Mouse (Mus musculus) lung, adult 10 weeks (tissue): ENCODE results near the gene Uvssa. TPM values are rescaled to one million over a fixed set of nuclear protein-coding genes. Genes with fewer than 3 reads are reported as not detected.

ENCODE experiments used
- polyA plus RNA-seq: library from polyadenylated mRNA; stranded (reverse); fragments of 350-450 nt; fragmentation: Illumina TruSeq; extraction: RNeasy Lipid Tissue Mini Kit (QIAGEN cat#74804); gene quantifications from one replicate; pipeline ENCODE4 v1.2.3, GENCODE M21; 2014; ENCODE audit warnings: low read depth, low replicate concordance; ENCODE audit not compliant: insufficient read depth

The Uvssa gene
- 1.6 TPM for polyA plus RNA-seq

DNA sequence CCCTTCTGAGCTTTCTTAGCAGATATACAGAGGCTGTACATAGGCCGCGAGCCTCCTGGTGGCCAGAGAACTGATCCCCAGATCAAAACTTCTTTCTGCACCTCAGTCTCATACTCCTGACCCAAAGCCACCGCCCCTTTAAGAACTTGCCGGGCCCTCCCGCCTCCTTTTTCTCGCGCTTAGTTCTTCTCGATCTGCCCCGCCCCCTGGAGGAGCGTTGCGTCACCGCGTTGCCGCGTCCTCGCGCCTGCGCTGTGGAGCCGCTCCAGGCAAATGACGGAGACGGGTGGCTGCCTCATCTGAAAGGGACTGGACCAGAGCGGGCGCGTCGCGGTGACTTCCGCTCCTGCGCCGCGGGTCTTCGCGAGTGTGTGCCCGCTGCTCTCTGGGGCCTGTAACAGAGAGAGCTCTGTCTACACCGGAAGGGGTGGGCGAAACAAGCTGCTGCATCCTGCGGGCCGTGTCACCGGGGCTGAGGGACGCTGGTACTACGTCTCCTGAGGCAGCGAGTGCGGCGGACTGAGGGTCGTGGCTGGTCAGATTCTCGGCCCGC is at the start of gene Uvssa:
Gene Uvssa (plus strand): TSS at position 248 of the 553 bp plus-strand sequence.

DNA sequence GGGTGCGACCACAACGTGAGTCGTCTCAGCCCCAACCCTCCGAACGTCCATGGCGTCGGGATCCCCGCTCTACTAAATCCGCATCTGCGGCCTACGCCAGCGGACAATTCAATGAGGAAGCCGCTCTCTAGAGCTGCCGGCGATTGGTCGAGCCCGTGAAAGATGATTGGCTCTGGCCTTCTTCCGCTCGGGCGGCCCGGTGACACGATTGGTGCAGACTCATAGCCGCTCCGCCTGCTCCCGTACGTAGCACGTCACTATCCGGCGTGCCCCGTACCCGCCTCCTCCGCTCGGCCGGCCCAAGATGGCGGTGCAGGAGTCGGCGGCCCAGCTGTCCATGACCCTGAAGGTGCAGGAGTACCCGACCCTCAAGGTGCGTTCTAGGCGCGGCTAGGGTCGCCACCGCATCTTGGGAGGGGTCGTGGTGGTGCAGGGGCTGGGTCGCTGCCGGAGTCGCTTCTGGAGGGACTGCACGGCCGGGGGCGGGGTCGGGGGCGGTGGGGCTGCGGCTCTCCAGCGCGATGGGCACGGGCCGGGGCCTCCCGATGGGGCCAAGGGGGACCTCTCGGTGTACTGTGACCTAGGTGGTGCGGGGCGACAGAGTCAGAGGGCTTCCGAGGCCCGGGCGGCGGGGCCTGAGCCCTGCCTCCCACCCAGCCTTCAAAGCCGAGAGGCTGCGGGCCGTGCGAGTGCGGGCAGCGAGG is 42.9 kb upstream of the Uvssa start, which contains the start of gene Maea:
Gene Maea (plus strand): TSS at position 237 of the 704 bp plus-strand sequence.

DNA sequence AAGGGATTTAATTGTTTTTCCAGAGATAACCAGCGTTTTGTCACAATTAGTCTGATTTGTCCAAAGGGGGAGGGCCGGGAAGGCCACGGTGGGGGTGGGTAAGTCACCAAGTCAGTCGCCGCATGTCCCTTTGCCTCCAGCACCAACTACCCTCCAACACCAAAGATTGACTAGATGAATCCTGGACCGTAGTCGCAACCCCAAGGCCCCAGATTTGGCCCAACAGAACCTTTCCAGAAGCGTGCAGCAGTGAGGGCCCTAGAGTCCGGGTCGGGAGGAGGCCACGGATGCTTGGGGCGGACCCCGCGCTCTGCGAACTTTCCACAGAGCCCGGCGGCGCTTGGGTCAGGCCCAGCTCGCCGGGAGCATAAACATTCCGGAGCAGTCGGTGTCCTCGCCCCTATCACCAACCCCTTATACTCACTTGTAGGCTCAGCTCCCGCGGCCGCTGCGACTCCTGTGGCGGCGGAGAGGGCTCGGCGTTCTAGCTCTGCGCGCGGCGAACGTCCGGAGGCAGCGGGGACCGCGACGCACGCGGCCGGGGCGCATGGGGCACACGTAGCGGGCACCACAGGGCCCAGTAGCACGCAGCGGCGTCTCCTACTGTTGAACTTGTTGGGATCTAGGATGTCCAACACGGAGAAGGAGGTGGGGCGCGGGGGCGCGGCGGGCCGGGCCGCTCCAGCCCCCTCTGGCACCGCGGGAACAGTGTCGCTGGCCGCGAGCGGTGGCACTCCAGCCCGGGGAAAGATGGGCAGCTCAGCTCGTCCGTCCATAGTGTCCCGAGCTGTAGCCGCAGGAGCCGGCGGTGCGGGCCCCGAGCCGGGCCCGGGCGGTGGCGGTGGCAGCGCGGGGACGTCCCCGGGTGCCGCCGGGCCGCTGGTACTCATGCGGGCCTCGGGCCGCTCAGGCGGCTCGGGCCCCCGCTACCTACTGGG is 55.1 kb downstream of the Uvssa start, which contains the start of gene Nkx1-1:
Gene Nkx1-1 (minus strand): TSS at position 776 of the 938 bp plus-strand sequence.

Other genes starting within 250 kb of the Uvssa start
- 71.1 TPM for gene Spon2, start 160.1 kb upstream of the Uvssa start, polyA plus RNA-seq
- 117 TPM for gene Ctbp1, start 103.6 kb upstream of the Uvssa start, polyA plus RNA-seq
- 58.3 TPM for gene Maea, start 43.0 kb upstream of the Uvssa start, polyA plus RNA-seq
- not detected for gene Nkx1-1, start 55.4 kb downstream of the Uvssa start, polyA plus RNA-seq